Mouse (Mus musculus) urinary bladder, postnatal 10 days (tissue): ENCODE measurements around the gene Cnmd.

Experiments used
- DNase-seq: peaks from one replicate; pipeline ENCODE4 v3.0.0; 2022; ENCODE audit warnings: low spot score

The Cnmd gene

GRCm38 (mm10) chr14:79662001-79662400 lies at the start of gene Cnmd:
TSS of gene Cnmd (minus strand) at chr14:79662170.
- DNase-seq: no peak

- no peak for DNase-seq
These were observed 49.3 kb upstream of the Cnmd start for GRCm38 (mm10) chr14:79711301-79711700.

GRCm38 (mm10) chr14:79703523-79704172 lies 41.7 kb upstream of the Cnmd start:
- DNase-seq: no peak

DNA sequence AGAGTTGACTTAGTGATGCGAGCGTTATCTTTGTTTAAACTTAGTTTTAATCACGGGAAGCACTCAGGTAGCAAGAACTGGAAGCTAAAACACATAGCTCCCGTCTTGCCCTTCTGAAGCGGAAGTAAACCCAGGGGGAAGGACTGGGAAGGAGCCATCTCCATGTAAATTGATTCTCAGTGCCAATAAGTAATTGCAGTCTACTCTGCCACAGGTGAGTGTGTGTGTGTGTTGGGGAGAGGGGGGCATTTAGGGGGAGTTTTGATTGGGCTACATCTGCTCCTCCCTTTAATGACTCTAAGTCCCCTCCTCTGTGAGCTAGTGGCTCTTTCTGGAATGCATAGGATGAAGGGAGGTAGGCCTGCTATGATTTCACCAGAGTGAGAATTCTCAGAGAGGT lies 39.6 kb upstream of the Cnmd start:
- no peak for DNase-seq

- DNase-seq: no peak
These were observed 39.1 kb upstream of the Cnmd start for GRCm38 (mm10) chr14:79701054-79701453.

DNA sequence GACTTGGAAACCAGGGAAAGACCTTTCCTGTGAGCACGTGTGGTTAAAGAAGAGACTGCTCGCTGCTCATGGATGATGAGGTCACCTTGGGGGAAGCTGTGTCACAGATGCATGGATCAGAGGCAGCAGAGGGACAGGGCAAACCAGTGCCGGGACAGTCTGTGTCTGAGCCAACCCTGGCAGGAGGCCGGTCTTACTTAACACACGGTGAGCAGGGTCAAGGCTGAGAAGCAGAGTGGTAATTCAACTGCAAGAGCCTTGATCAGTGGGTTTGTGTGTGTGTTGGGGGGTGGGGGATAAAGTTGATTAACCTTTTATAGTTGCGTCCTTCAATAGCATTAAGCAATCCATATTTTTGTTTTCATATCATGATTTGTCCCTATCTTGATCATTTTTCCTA lies 37.4 kb upstream of the Cnmd start:
- no peak for DNase-seq

DNA sequence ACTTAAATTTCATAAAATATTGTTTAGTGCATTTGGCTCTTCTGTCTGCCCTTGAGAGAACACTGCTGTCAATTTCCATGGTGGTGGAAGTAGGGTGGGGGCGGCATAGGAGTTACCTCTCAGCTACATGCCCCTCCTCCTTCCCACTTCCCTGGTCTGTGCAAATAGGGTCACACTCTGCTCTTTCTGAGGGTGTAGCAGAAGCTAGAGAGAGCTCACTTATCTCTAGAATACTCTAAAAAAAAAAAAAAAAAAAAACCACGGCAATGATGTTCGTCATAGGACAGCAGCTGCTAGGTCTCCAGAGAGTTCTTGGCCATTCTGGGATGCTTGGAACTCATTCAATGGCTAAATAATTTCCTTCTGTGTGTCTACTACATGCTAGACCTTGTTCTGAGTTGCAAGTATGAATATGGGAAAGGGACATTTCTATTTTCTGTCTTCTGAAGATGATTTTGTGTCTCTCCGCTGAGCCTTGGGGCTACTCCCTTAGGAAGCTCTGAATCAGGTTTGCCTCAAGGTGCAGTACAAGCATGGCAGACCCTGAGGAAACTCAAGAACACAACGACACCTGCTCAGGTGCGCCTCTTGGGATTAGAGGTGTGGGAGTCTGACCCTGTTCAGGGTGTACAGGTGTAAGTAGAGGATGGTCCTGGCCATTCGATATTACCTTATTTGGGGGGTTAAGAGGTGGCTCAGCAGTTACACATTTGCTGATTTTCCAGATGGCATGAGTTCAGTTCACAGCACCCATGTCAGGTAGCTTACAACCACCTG lies 28.3 kb upstream of the Cnmd start:
- no peak for DNase-seq

GRCm38 (mm10) chr14:79680652-79681051 lies 18.7 kb upstream of the Cnmd start:
- no peak for DNase-seq

DNA sequence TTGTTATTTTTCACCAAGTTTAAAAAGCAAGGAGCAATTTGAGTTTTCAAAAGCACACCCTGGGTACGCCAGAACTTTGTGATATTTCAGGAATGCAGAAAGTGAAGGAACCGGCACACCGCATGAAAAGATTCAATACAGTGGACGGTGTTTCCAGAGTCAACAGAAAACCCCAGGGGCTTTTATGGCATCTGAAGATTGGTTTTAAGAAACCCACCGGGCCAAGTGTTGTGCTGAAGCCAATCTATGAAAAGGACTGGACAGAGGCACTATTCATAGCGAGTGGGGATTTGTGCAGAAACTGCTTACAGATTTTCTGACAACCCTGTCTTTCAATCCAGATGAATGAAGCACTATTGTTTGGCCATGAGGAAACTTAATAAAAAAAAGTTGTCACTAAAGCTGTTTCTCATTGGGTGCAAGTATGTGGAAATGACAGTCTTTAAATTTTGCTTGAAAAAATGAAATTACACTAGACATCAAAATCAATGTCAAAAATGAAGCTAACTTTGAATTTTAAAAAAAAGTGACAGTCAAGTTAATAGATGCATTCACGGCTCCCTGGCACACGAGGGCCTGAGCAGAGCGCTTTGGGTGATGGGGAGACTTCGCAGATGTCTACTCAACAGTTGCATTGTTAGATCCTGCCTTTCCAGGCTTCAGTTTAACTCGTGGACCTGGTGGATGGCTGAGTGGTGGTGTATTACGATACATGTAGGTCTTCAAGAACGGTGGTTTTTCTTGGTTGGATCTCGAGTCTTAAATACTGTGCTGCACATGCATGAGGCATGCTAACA lies 16.1 kb upstream of the Cnmd start:
- no peak for DNase-seq

DNA sequence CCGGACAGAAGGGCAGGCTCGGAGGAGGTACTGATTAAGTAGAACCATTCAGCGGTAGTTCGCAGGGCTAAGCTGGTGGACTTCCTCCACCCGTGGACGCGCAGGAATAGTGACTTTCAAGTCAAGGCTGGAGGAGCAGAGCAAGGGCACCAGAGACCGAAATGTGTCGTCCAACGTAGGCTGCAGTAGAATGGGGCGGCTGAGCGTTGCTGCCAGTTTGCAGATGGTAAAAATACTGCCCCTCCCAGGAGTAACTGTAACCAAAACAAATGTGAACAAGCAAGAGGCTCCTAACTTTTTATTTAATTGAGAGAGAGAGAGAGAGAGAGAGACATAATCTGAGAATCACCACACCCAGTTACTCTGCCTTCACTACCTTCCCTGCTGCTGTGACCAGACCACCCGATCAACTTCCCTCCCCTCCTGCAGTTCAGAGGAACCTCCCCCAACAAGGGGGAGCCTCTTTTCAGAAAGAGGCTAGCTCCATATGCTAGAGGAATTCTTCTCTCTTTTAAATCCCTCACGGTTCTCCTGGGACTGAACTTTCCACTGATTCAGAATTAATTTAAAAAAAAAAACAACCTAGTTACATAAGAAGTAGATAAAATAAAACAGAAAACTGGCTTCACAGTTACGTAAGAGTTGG lies 15.3 kb upstream of the Cnmd start:
- no peak for DNase-seq

- DNase-seq: no peak
These were observed 11.4 kb upstream of the Cnmd start for GRCm38 (mm10) chr14:79673083-79674013.

DNA sequence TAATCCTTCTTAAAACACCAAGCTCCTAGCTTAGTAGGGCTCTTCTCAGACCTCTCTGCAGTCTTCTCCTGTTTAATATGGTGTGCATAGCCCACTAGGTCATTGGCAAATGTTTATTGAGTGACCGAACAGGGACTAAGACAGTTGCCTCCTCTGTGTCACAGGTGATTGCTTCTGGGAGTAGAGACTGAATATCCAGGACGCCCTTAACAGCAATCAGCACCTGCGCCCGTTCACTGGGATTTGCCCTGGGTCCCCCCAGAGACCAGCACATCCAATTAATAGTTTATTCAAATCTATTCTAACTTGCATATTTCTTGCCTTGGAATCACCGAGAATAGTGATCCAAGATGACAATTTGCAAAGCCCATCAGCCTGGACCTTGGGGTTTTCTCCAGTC lies 10.6 kb upstream of the Cnmd start:
- DNase-seq: no peak

GRCm38 (mm10) chr14:79671008-79671407 lies 9.0 kb upstream of the Cnmd start:
- no peak for DNase-seq

- peak; percentile 14 for DNase-seq
These were observed 709 bp downstream of the Cnmd start for GRCm38 (mm10) chr14:79661005-79661917.

- DNase-seq: no peak
These were observed 1.5 kb downstream of the Cnmd start for GRCm38 (mm10) chr14:79660467-79660866.

DNA sequence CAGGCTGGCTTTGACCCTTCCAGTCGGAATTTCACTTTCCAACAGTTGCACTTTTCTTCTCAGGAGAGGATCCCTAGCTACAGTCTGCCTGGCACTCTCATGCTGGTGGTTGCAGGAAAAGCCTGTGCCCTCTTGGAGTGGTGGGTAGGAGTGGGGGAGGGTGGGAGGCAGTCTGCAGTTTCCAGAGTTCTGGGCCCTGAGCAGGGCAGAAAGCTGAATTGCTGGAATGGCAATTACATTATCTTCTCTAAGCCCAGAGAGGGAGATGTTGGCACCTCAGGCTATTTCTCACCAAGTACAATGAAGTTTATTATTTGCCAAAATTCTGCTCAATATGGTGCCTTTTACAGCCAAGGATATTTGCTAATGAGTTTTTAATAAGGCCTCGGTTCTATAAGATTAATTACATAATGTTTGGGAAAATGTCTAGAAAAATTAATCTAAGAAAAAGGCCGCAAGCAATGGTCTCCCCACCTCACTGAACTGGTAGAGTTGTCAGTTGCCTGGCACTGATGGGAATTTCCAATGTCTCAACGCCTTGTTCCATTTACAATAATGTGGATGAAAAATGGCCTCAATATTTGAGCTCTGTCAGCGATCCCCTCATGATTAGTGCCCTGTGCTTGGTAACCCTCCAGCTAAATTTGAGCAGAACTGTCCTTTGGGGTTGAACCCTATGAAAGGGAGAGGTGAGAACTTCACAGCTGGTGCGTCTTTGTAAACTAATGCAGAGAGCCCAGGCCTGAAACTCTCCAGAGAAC lies 3.0 kb downstream of the Cnmd start:
- no peak for DNase-seq

GRCm38 (mm10) chr14:79658286-79658685 lies 3.7 kb downstream of the Cnmd start:
- no peak for DNase-seq

GRCm38 (mm10) chr14:79652654-79653053 lies 9.3 kb downstream of the Cnmd start:
- no peak for DNase-seq

DNA sequence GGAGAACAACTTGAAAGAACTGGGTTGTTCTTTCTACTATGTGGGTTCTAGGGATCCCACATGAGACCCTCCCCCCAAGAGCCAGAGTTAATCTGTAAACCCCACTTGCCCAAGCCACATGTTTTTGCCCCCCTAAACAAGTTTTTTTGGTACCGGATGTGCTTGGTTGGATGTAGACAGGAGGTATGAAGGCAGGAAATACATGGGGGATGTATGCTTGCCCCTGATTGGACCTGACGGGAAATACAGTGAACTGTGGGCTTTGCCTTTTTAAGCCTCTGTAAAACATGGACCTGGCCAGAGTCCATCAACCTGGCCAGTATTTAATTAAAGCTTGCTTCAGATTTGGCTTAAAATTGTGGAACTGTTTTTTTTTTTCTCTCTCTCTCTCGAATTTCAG lies 12.3 kb downstream of the Cnmd start:
- no peak for DNase-seq
